Mouse (Mus musculus) brain, embryonic 14.5 days (tissue): Measurements from ENCODE around the gene E130208F15Rik. TPM values are rescaled to one million over a fixed set of nuclear protein-coding genes. Genes with fewer than 3 reads are reported as not detected.

ENCODE experiments used
- DNase-seq: peaks from one replicate; pipeline ENCODE4 v3.0.0-alpha.2; 2011; ENCODE audit warnings: low read depth
- CTCF ChIP-seq: fragments of 200-500 bp; IDR thresholded peaks from 2 replicates; pipeline ENCODE4 v1.5.1; 2012; ENCODE audit warnings: inconsistent platforms, mild to moderate bottlenecking, moderate library complexity, borderline replicate concordance; ENCODE audit not compliant: insufficient read depth, insufficient read length; ENCODE audit errors: extremely low read depth
- POLR2A ChIP-seq: fragments of 200-500 bp; IDR thresholded peaks from 2 replicates; pipeline ENCODE4 v1.6.1; 2012; ENCODE audit warnings: mild to moderate bottlenecking, inconsistent platforms, borderline replicate concordance; ENCODE audit not compliant: poor library complexity, insufficient read depth, insufficient read length, severe bottlenecking; ENCODE audit errors: extremely low read depth
- polyA plus RNA-seq: library from polyadenylated mRNA; depleted of rRNA; stranded (reverse); fragments of >200 nt; gene quantifications from 2 replicates; pipeline ENCODE4 v1.2.3, GENCODE M21; 2012

Gene E130208F15Rik
- polyA plus RNA-seq, 1 experiment = 0.36 TPM

GRCm38 (mm10) chr7:30289071-30289713, 32.3 kb upstream of the E130208F15Rik start:
- no peak for TF ChIP-seq POLR2A
- no peak for TF ChIP-seq CTCF
- no peak for DNase-seq

- peak; percentile 40 for DNase-seq
- no peak for TF ChIP-seq CTCF
- no peak for TF ChIP-seq POLR2A
Measured at GRCm38 (mm10) chr7:30289714-30290399, 31.7 kb upstream of the E130208F15Rik start.

- TF ChIP-seq CTCF (0 out of 2 replicates have a peak, but pooled peaks have one; percentile 1), POLR2A (peak; percentile 49; the same call in 1 of the 2 replicates)
- peak; percentile 94 for DNase-seq
Measured at GRCm38 (mm10) chr7:30291215-30292131, 30.1 kb upstream of the E130208F15Rik start, which contains the start of gene Clip3. Clip3 (plus strand) TSS chr7:30291728.

- DNase-seq = peak; percentile 52
- TF ChIP-seq CTCF = no peak
- TF ChIP-seq POLR2A = no peak
Measured at GRCm38 (mm10) chr7:30293795-30294194, 27.7 kb upstream of the E130208F15Rik start.

- DNase-seq = no peak
- TF ChIP-seq POLR2A = no peak
- no peak for TF ChIP-seq CTCF
Measured at GRCm38 (mm10) chr7:30294296-30294695, 27.2 kb upstream of the E130208F15Rik start.

- no peak for TF ChIP-seq POLR2A
- TF ChIP-seq CTCF = no peak
- no peak for DNase-seq
Measured at GRCm38 (mm10) chr7:30295103-30295502, 26.4 kb upstream of the E130208F15Rik start.

- no peak for DNase-seq
- TF ChIP-seq POLR2A (no peak), CTCF (no peak)
Measured at GRCm38 (mm10) chr7:30296816-30297215, 24.7 kb upstream of the E130208F15Rik start.

GRCm38 (mm10) chr7:30297266-30297665, 24.3 kb upstream of the E130208F15Rik start:
- TF ChIP-seq POLR2A (no peak), CTCF (no peak)
- DNase-seq = no peak

- TF ChIP-seq CTCF (peak; percentile 69; the same call in 1 of the 2 replicates), POLR2A (no peak)
- DNase-seq = peak; percentile 56
Measured at GRCm38 (mm10) chr7:30300914-30301313, 20.6 kb upstream of the E130208F15Rik start.

GRCm38 (mm10) chr7:30306083-30306779, 15.3 kb upstream of the E130208F15Rik start:
- peak; percentile 48 for DNase-seq
- TF ChIP-seq CTCF = peak; percentile 52; the same call in 1 of the 2 replicates
- no peak for TF ChIP-seq POLR2A
